Mouse (Mus musculus) limb, embryonic 15.5 days (tissue): ENCODE measurements around the gene Lrrfip1. TPM values are rescaled to one million over a fixed set of nuclear protein-coding genes. Genes with fewer than 3 reads are reported as not detected.

Experiments
- ATAC-seq: fragments of 200-750 bp; cut with Nextera tagmentation; 2 replicates; pipeline ENCODE4 v1.8.0; 2017; ENCODE audit warnings: low read depth, moderate TSS enrichment; ENCODE audit not compliant: insufficient number of reproducible peaks, low FRiP score, low TSS enrichment
- H3K27ac ChIP-seq: fragments of 300-500 bp; sonication (generic); 2 replicates; pipeline ENCODE4 v1.5.1; 2015; ENCODE audit warnings: moderate library complexity, mild to moderate bottlenecking, inconsistent platforms
- H3K27me3 ChIP-seq: fragments of 300-500 bp; sonication (generic); 2 replicates; pipeline ENCODE4 v1.6.1; 2015; ENCODE audit warnings: inconsistent platforms
- H3K36me3 ChIP-seq: fragments of 300-500 bp; sonication (generic); 2 replicates; pipeline ENCODE4 v1.6.1; 2015; ENCODE audit warnings: inconsistent platforms
- H3K4me1 ChIP-seq: fragments of 300-500 bp; sonication (generic); 2 replicates; pipeline ENCODE4 v1.6.1; 2015; ENCODE audit warnings: inconsistent platforms
- H3K4me2 ChIP-seq: fragments of 300-500 bp; sonication (generic); 2 replicates; pipeline ENCODE4 v1.6.1; 2015; ENCODE audit warnings: mild to moderate bottlenecking, inconsistent platforms
- H3K4me3 ChIP-seq: fragments of 300-500 bp; sonication (generic); 2 replicates; pipeline ENCODE4 v1.5.1; 2015; ENCODE audit warnings: mild to moderate bottlenecking, inconsistent platforms
- H3K9ac ChIP-seq: fragments of 300-500 bp; sonication (generic); 2 replicates; pipeline ENCODE4 v1.6.1; 2015; ENCODE audit warnings: inconsistent platforms
- H3K9me3 ChIP-seq: fragments of 300-500 bp; sonication (generic); 2 replicates; pipeline ENCODE4 v1.6.1; 2016; ENCODE audit warnings: inconsistent platforms
- WGBS: fragments of 180-500 bp; shearing (Covaris S2); methylation state at CpG from one replicate; pipeline ENCODE4 v1.1.7; 2015; 5-methylcytosine and 5-hydroxymethylcytosine counted together
- polyA plus RNA-seq: library from polyadenylated mRNA; unstranded; fragments of >200 nt; fragmentation: Nextera tagmentation; extraction: Ambion mirVana; gene quantifications from 2 replicates; pipeline ENCODE4 v1.2.1, GENCODE M21; 2015

Lrrfip1 gene
- polyA plus RNA-seq, 1 experiment from 2014 or later = 56.8 TPM

- Histone ChIP-seq H3K27me3 (no peaks in the 10 kb centered on the region), H3K36me3 (no peaks in the 10 kb centered on the region), H3K9me3 (no peaks in the 10 kb centered on the region), H3K9ac (no peak overlapping the region), H3K4me3 (no peak overlapping the region), H3K4me2 (no peak overlapping the region), H3K4me1 (peaks cover 30% of the 10 kb centered on the region), H3K27ac (peak overlapping the region; percentile 54; the same call in 1 of the 2 replicates)
- ATAC-seq = no peak
- WGBS = 61% methylated on average over 8 of the region's 8 CpGs
Measured at GRCm38 (mm10) chr1:91077980-91078379, 79.4 kb downstream of the Lrrfip1 start.

GRCm38 (mm10) chr1:91079740-91080422 is 81.3 kb downstream of the Lrrfip1 start:
- 54% methylated on average over 10 of the region's 10 CpGs for WGBS
- Histone ChIP-seq H3K36me3 (no peaks in the 10 kb centered on the region), H3K9me3 (no peaks in the 10 kb centered on the region), H3K9ac (no peak overlapping the region), H3K27me3 (no peaks in the 10 kb centered on the region), H3K4me3 (no peak overlapping the region), H3K4me1 (peaks cover 43% of the 10 kb centered on the region), H3K27ac (no peak overlapping the region), H3K4me2 (no peak overlapping the region)
- no peak for ATAC-seq

GRCm38 (mm10) chr1:91080423-91080749 is 81.8 kb downstream of the Lrrfip1 start:
- H3K27ac ChIP-seq = no peak overlapping the region
- ATAC-seq = no peak

DNA sequence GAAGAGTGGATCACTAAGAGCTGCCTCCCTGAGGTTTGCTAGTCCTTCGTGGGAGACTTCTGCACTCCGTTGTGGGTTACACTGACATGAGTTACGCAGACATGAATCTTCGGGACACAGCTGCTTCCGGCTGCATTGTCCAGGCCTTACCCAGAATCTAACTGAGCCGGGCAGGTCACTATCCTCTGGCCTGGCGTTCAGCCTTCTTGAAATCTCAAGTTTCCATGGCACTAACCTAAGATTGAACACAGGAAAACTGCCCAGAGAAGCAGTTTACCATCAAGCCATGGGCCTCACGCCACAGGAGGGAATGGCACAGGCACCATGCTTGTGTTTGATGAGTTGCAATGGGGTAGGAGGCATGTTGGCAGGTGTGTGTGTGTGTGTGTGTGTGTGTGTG is 85.8 kb downstream of the Lrrfip1 start:
- H3K27ac ChIP-seq = no peak overlapping the region
- no peak overlapping the region for H3K4me2 ChIP-seq
- H3K27me3 ChIP-seq = no peaks in the 10 kb centered on the region
- H3K9ac ChIP-seq = no peak overlapping the region
- no peaks in the 10 kb centered on the region for H3K36me3 ChIP-seq
- WGBS = 82% methylated on average over 8 of the region's 8 CpGs
- no peaks in the 10 kb centered on the region for H3K9me3 ChIP-seq
- no peak for ATAC-seq
- no peak overlapping the region for H3K4me3 ChIP-seq
- H3K4me1 ChIP-seq = peaks cover 39% of the 10 kb centered on the region

More at GRCm38 (mm10) chr1:91080423-91080749, 81.8 kb downstream of the Lrrfip1 start:
- Histone ChIP-seq H3K4me3 (no peak overlapping the region), H3K9me3 (no peaks in the 10 kb centered on the region), H3K36me3 (no peaks in the 10 kb centered on the region), H3K27me3 (no peaks in the 10 kb centered on the region), H3K4me2 (no peak overlapping the region), H3K9ac (no peak overlapping the region), H3K4me1 (peaks cover 43% of the 10 kb centered on the region)
- WGBS = 69% methylated on average over 7 of the region's 7 CpGs

DNA sequence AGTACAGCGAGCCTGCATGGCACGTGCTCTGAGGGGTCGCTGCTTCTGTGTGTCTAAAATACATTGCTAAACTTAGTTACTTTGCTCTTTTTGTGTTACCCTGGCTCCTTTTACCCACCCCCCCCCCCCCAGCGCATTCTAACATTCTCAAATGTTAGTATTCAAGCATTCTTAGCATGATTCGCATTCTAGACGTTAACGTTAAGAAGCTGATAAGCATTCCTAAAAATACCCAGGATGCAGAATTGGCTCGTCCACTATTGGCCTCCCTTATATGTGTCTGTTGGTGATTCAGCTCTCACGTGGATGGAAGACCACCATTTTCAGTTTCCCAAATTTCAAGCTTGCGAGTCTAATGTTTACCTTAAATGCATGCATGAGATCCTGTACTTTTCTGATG is 86.5 kb downstream of the Lrrfip1 start:
- Histone ChIP-seq H3K27ac (0 out of 2 replicates have a peak overlapping the region, but pooled peaks have one; percentile 27), H3K9me3 (no peaks in the 10 kb centered on the region), H3K9ac (no peak overlapping the region), H3K36me3 (no peaks in the 10 kb centered on the region), H3K4me2 (no peak overlapping the region), H3K4me3 (no peak overlapping the region), H3K4me1 (peaks cover 32% of the 10 kb centered on the region), H3K27me3 (no peaks in the 10 kb centered on the region)
- 75% methylated on average over 10 of the region's 10 CpGs for WGBS
- ATAC-seq = no peak

DNA sequence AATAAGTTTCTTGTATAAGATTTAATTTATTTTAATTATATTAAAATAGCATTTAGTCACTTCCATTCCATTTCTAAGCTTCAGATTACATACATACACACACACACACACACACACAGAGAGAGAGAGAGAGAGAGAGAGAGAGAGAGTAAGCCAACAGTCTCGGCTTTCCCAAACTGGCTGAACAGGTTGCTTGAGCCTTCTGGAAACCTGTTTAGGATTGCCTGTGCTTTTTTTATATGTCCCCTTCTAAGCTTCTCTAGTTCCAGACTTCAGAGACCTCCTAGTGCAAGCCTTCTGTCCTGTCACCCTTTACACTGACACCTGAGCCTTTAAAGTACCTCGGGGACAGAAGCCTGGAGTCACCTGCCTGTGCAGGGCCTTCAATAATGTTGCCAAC is 87.1 kb downstream of the Lrrfip1 start:
- no peak overlapping the region for H3K9ac ChIP-seq
- H3K4me2 ChIP-seq = no peak overlapping the region
- no peaks in the 10 kb centered on the region for H3K9me3 ChIP-seq
- H3K27me3 ChIP-seq = no peaks in the 10 kb centered on the region
- no peak overlapping the region for H3K4me3 ChIP-seq
- no peaks in the 10 kb centered on the region for H3K36me3 ChIP-seq
- peak overlapping the region; percentile 57; the same call in 1 of the 2 replicates for H3K27ac ChIP-seq
- 15% methylated on average over 2 of the region's 2 CpGs for WGBS
- ATAC-seq = no peak
- H3K4me1 ChIP-seq = peaks cover 29% of the 10 kb centered on the region

- H3K27me3 ChIP-seq = no peaks in the 10 kb centered on the region
- H3K4me1 ChIP-seq = peaks cover 29% of the 10 kb centered on the region
- no peak overlapping the region for H3K4me3 ChIP-seq
- H3K27ac ChIP-seq = peak overlapping the region; percentile 57; the same call in 1 of the 2 replicates
- H3K36me3 ChIP-seq = no peaks in the 10 kb centered on the region
- no peak overlapping the region for H3K4me2 ChIP-seq
- ATAC-seq = no peak
- H3K9ac ChIP-seq = no peak overlapping the region
- no peaks in the 10 kb centered on the region for H3K9me3 ChIP-seq
- WGBS = 28% methylated on average over 3 of the region's 3 CpGs
Measured at GRCm38 (mm10) chr1:91086325-91086724, 87.8 kb downstream of the Lrrfip1 start.

DNA sequence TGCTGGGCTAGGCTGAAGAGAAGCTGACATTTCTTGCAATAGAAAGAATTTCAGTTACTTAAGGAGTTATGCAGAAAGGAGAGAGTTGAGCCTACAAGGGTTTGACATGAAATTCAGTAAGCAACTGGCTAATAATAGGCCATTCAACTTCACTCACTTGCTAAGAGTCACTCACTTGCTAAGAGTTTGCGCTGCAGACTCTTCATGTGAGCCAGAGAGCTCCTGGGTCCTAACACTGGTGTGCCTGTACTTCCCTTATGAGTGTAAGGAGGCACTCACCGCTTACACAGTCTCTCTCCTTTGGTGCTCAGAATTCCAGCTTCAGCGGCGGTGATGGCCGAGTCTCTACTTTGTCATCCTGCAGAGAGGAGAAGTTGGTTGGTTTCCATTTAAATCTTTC is 88.2 kb downstream of the Lrrfip1 start:
- H3K9ac ChIP-seq = no peak overlapping the region
- H3K4me3 ChIP-seq = no peak overlapping the region
- 80% methylated on average over 5 of the region's 5 CpGs for WGBS
- H3K27ac ChIP-seq = 0 out of 2 replicates have a peak overlapping the region, but pooled peaks have one; percentile 57
- no peak for ATAC-seq
- peaks cover 29% of the 10 kb centered on the region for H3K4me1 ChIP-seq
- no peaks in the 10 kb centered on the region for H3K9me3 ChIP-seq
- H3K36me3 ChIP-seq = no peaks in the 10 kb centered on the region
- no peaks in the 10 kb centered on the region for H3K27me3 ChIP-seq
- H3K4me2 ChIP-seq = no peak overlapping the region

GRCm38 (mm10) chr1:91088027-91088426 is 89.5 kb downstream of the Lrrfip1 start:
- H3K27me3 ChIP-seq = no peaks in the 10 kb centered on the region
- no peak overlapping the region for H3K27ac ChIP-seq
- no peak for ATAC-seq

GRCm38 (mm10) chr1:91088941-91089340 is 90.4 kb downstream of the Lrrfip1 start:
- WGBS = 75% methylated on average over 8 of the region's 8 CpGs
- no peak overlapping the region for H3K4me3 ChIP-seq
- no peaks in the 10 kb centered on the region for H3K27me3 ChIP-seq
- no peak overlapping the region for H3K9ac ChIP-seq
- H3K36me3 ChIP-seq = no peaks in the 10 kb centered on the region
- H3K9me3 ChIP-seq = no peaks in the 10 kb centered on the region
- H3K27ac ChIP-seq = no peak overlapping the region
- no peak overlapping the region for H3K4me2 ChIP-seq
- ATAC-seq = no peak
- H3K4me1 ChIP-seq = peaks cover 23% of the 10 kb centered on the region

More at GRCm38 (mm10) chr1:91088027-91088426, 89.5 kb downstream of the Lrrfip1 start:
- WGBS = 67% methylated on average over 7 of the region's 7 CpGs
- no peak overlapping the region for H3K4me3 ChIP-seq
- peaks cover 27% of the 10 kb centered on the region for H3K4me1 ChIP-seq
- H3K4me2 ChIP-seq = no peak overlapping the region
- H3K36me3 ChIP-seq = no peaks in the 10 kb centered on the region
- no peaks in the 10 kb centered on the region for H3K9me3 ChIP-seq
- H3K9ac ChIP-seq = no peak overlapping the region

GRCm38 (mm10) chr1:91090456-91090855 is 91.9 kb downstream of the Lrrfip1 start:
- no peak overlapping the region for H3K9ac ChIP-seq
- H3K4me1 ChIP-seq = peaks cover 21% of the 10 kb centered on the region
- no peak overlapping the region for H3K4me2 ChIP-seq
- H3K27ac ChIP-seq = no peak overlapping the region
- H3K27me3 ChIP-seq = no peaks in the 10 kb centered on the region
- ATAC-seq = no peak
- no peaks in the 10 kb centered on the region for H3K9me3 ChIP-seq
- no peaks in the 10 kb centered on the region for H3K36me3 ChIP-seq
- 74% methylated on average over 6 of the region's 6 CpGs for WGBS
- no peak overlapping the region for H3K4me3 ChIP-seq

- H3K4me1 ChIP-seq = peaks cover 20% of the 10 kb centered on the region
- no peaks in the 10 kb centered on the region for H3K9me3 ChIP-seq
- no peak overlapping the region for H3K4me3 ChIP-seq
- no peak for ATAC-seq
- H3K9ac ChIP-seq = no peak overlapping the region
- WGBS = 60% methylated on average over 6 of the region's 6 CpGs
- H3K27ac ChIP-seq = no peak overlapping the region
- no peaks in the 10 kb centered on the region for H3K27me3 ChIP-seq
- no peak overlapping the region for H3K4me2 ChIP-seq
- H3K36me3 ChIP-seq = no peaks in the 10 kb centered on the region
Measured at GRCm38 (mm10) chr1:91092451-91092850, 93.9 kb downstream of the Lrrfip1 start.

DNA sequence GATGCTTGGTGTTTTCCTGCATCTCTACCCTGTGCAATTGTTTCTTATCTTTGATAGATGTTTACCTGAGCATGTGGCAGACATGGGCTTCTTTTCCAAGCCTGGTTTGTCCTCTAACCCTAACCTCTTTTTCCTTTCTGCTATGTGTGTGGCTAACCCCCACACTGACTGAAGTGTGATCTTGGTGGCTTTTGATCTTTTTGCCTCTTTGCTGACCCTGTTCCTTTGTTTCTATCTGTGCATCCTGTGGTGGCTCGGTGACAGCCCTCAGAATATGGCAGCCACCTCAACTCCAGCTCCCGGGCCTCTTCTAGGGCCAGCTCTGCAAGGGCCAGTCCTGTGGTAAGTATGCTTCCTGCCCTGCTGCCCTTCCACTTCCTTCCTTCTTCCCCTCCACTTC is 94.8 kb downstream of the Lrrfip1 start:
- Histone ChIP-seq H3K4me1 (peaks cover 20% of the 10 kb centered on the region), H3K4me3 (no peak overlapping the region), H3K27me3 (no peaks in the 10 kb centered on the region), H3K27ac (no peak overlapping the region), H3K9ac (no peak overlapping the region), H3K4me2 (no peak overlapping the region), H3K36me3 (no peaks in the 10 kb centered on the region), H3K9me3 (no peaks in the 10 kb centered on the region)
- 67% methylated on average over 2 of the region's 2 CpGs for WGBS
- ATAC-seq = no peak
